Mouse (Mus musculus): ENCODE results near the gene Rhoq. TPM values are rescaled to one million over a fixed set of nuclear protein-coding genes. Genes with fewer than 3 reads are reported as not detected.

The Rhoq gene
- polyA plus RNA-seq, 1 experiment: 26.5 TPM

DNA sequence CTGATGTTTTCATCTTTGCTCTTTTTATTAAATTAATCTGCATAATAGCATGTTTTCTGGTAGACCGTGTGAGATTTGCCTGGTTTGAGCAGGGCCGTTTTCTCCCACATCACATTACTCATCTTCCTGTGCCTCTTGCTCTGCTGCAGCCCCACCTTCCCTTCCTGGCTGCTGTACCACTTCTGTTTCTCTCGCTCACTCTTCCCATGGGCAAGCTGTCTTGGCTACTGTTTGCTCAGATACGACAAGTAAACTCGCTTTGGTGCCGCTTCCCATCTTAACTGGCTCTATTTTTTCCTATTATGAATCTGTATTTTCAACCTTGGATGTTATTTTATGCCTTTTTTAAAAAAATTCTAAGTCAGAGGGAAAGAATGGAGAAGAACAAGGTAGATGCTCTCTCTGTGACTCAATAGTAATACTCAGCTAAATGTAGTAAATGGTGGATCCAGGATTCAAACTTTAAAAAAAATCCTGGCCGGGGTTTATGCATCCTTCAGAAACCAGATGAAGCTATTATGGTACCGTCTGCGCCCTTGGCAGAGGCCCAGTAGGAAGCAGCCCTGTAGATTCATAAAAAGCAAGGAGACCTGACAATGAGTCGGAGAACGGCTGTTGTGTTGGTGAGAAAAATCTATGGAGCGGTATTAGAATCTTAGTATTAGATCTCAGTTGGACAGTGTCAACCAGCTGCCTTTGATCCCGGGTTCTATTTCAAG, 48.6 kb downstream of the Rhoq start:
- no peak overlapping the region for H3K27ac ChIP-seq (ENCODE audit: insufficient read depth, low read length)

GRCm38 (mm10) chr17:87019692-87020091, 56.8 kb downstream of the Rhoq start:
- H3K4me3 ChIP-seq (ENCODE audit: insufficient read depth, low read length): no peak overlapping the region
- 0 out of 2 replicates have a peak, but pooled peaks cover 2% of the 10 kb centered on the region for H3K4me1 ChIP-seq (ENCODE audit: control insufficient read depth, insufficient read depth, low read length)
- TF ChIP-seq CTCF (IDR thresholded peaks at IDR 0.05; ENCODE audit: extremely low read depth, insufficient read depth, low read length) (no peak), POLR2A (IDR thresholded peaks at IDR 0.05; ENCODE audit: extremely low read depth, insufficient read depth, low read length) (no peak)
- H3K27ac ChIP-seq (ENCODE audit: insufficient read depth, low read length): no peak overlapping the region

More for the DNA sequence above, 48.6 kb downstream of the Rhoq start:
- TF ChIP-seq CTCF (IDR thresholded peaks at IDR 0.05; ENCODE audit: extremely low read depth, insufficient read depth, low read length) (no peak), POLR2A (IDR thresholded peaks at IDR 0.05; ENCODE audit: extremely low read depth, insufficient read depth, low read length) (no peak)
- Histone ChIP-seq H3K4me3 (ENCODE audit: insufficient read depth, low read length) (no peak overlapping the region), H3K4me1 (ENCODE audit: control insufficient read depth, insufficient read depth, low read length) (no peaks in the 10 kb centered on the region)

DNA sequence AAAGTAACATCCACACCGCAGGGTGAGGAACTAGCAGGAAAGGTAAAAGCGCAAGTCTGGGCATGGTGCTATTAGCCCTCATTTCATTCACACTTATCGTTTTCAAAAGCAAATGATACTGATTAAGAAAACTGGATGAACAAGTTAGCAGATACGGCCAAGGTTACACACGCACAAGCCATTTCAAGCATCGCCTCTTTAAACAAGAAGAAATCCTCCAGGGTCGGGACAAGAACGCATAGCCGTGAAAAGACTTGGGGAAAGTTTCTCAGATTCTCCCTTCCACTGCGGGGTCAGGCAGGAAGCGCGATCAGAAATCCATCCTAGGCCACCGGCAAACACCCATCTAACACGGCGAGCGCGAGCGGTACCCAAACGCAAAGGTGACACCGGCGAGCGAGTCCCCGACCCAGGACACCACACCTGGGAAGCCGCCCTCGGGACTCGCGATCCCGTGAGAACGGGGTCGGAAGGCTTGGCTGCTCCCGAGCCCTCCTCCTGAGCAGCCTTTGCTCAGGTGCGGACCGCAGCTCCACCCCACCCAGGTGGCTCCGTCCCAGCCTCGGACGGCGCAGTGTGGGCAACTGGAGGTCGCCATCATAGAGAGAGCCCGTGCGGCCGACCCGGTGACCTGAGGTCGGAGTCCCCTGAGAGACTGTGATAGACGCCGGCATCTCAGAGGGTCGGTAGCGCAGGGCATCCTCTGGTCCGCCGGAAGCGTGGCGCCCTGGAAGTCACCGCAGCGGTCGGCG, 61.8 kb downstream of the Rhoq start:
- peaks cover 2% of the 10 kb centered on the region; the same call in 1 of the 2 replicates for H3K4me1 ChIP-seq (ENCODE audit: control insufficient read depth, insufficient read depth, low read length)
- TF ChIP-seq POLR2A (IDR thresholded peaks at IDR 0.05; ENCODE audit: extremely low read depth, insufficient read depth, low read length) (no peak), CTCF (IDR thresholded peaks at IDR 0.05; ENCODE audit: extremely low read depth, insufficient read depth, low read length) (no peak)
- peak overlapping the region; percentile 82 for H3K4me3 ChIP-seq (ENCODE audit: insufficient read depth, low read length)
- H3K27ac ChIP-seq (ENCODE audit: insufficient read depth, low read length): no peak overlapping the region

GRCm38 (mm10) chr17:87025269-87025949, 62.5 kb downstream of the Rhoq start, which contains the start of the genes Pigf and Cript:
Gene Pigf, minus strand, starts transcription at chr17:87025406.
Gene Cript, plus strand, starts transcription at chr17:87025550.
- TF ChIP-seq POLR2A (IDR thresholded peaks at IDR 0.05; ENCODE audit: extremely low read depth, insufficient read depth, low read length): peak; percentile 90
- TF ChIP-seq CTCF (IDR thresholded peaks at IDR 0.05; ENCODE audit: extremely low read depth, insufficient read depth, low read length): 0 out of 2 replicates have a peak, but pooled peaks have one; percentile 3

GRCm38 (mm10) chr17:87036141-87037073, 73.5 kb downstream of the Rhoq start:
- TF ChIP-seq POLR2A (IDR thresholded peaks at IDR 0.05; ENCODE audit: extremely low read depth, insufficient read depth, low read length): no peak
- TF ChIP-seq CTCF (IDR thresholded peaks at IDR 0.05; ENCODE audit: extremely low read depth, insufficient read depth, low read length): peak; percentile 74
- Histone ChIP-seq H3K4me1 (ENCODE audit: control insufficient read depth, insufficient read depth, low read length) (no peaks in the 10 kb centered on the region; the same call in 1 of the 2 replicates), H3K27ac (ENCODE audit: insufficient read depth, low read length) (no peak overlapping the region), H3K4me3 (ENCODE audit: insufficient read depth, low read length) (no peak overlapping the region)

More at GRCm38 (mm10) chr17:87025269-87025949, 62.5 kb downstream of the Rhoq start, which contains the start of the genes Pigf and Cript:
- Histone ChIP-seq H3K4me1 (ENCODE audit: control insufficient read depth, insufficient read depth, low read length) (peaks cover 2% of the 10 kb centered on the region; the same call in 1 of the 2 replicates), H3K27ac (ENCODE audit: insufficient read depth, low read length) (no peak within 1 kb of the TSS), H3K4me3 (ENCODE audit: insufficient read depth, low read length) (peak within 1 kb of the TSS; percentile 82)

DNA sequence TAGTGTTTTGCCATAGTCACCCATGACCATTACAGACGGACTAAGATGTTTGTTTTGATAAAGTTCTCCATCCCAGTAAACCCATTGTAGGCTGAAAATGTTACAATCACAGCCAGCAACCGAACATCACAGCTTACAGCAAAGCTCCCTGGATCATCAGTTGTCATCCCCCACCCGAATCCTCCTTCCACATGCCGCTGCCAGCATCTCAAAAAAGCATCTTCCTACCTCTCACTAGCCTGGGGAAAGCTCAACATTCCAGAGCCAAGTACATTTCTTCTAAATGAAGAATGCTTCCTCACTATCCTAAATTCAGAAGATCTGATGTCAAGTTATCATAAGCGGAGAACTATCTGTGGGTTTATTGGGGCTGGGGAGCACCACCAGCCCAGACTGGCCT, 75.6 kb downstream of the Rhoq start:
- Histone ChIP-seq H3K4me3 (ENCODE audit: insufficient read depth, low read length) (no peak overlapping the region), H3K27ac (ENCODE audit: insufficient read depth, low read length) (no peak overlapping the region), H3K4me1 (ENCODE audit: control insufficient read depth, insufficient read depth, low read length) (peaks cover 2% of the 10 kb centered on the region; the same call in 1 of the 2 replicates)
- TF ChIP-seq CTCF (IDR thresholded peaks at IDR 0.05; ENCODE audit: extremely low read depth, insufficient read depth, low read length): no peak

DNA sequence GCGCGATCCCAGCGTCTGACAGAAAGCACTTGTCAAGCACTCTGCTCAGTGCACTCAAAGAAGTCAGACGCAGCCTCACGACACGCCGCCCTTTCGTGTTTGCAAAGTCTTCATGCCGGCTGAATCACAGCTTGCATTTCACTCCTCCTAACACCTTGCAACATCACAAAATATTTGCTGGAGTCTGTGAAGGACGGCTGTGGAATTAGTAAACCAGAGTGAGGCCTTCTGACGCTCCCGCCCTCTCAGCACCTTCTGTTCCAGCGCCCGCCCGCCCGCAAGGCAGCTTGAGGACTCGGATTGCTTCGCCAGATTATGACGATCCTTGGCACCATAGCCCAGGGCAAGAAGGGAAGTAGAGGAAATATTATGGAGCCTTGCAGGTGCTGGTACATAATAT, 78.9 kb downstream of the Rhoq start:
- H3K4me3 ChIP-seq (ENCODE audit: insufficient read depth, low read length): no peak overlapping the region
- TF ChIP-seq POLR2A (IDR thresholded peaks at IDR 0.05; ENCODE audit: extremely low read depth, insufficient read depth, low read length) (no peak), CTCF (IDR thresholded peaks at IDR 0.05; ENCODE audit: extremely low read depth, insufficient read depth, low read length) (no peak)
- peaks cover 2% of the 10 kb centered on the region; the same call in 1 of the 2 replicates for H3K4me1 ChIP-seq (ENCODE audit: control insufficient read depth, insufficient read depth, low read length)
- no peak overlapping the region for H3K27ac ChIP-seq (ENCODE audit: insufficient read depth, low read length)

DNA sequence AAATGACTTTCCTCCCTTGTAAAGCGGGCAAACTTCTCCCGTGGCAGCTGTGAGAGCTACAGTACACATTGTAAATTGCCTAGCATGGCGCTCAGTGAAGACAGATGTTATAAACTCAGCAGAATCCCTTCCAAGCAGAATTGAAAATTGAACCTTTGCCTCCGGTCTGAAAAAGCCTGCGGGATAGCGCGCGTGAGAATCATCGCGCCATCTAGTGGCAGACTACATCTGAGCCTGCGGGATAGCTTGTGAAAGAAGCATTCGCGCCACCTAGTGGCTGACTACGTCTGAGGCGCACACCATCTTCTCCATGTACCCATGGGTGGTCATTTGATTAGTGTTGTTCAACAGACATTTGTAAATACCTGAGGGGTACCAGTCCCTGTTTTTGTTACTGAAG, 81.5 kb downstream of the Rhoq start:
- H3K4me1 ChIP-seq (ENCODE audit: control insufficient read depth, insufficient read depth, low read length): peaks cover 2% of the 10 kb centered on the region; the same call in 1 of the 2 replicates
- H3K27ac ChIP-seq (ENCODE audit: insufficient read depth, low read length): no peak overlapping the region
- TF ChIP-seq POLR2A (IDR thresholded peaks at IDR 0.05; ENCODE audit: extremely low read depth, insufficient read depth, low read length) (no peak), CTCF (IDR thresholded peaks at IDR 0.05; ENCODE audit: extremely low read depth, insufficient read depth, low read length) (peak; percentile 100)
- no peak overlapping the region for H3K4me3 ChIP-seq (ENCODE audit: insufficient read depth, low read length)

Data from cortical plate, adult 2 months (tissue).